Mouse (Mus musculus) spleen, adult 2 months (tissue): ENCODE measurements around the gene Lrrtm4.

Experiments
- CTCF ChIP-seq: fragments of 200-500 bp; IDR thresholded peaks from 2 replicates; pipeline ENCODE4 v1.5.1; 2011; ENCODE audit warnings: mild to moderate bottlenecking, inconsistent platforms; ENCODE audit not compliant: insufficient read depth, insufficient read length, insufficient replicate concordance; ENCODE audit errors: extremely low read depth
- POLR2A ChIP-seq: fragments of 200-500 bp; IDR thresholded peaks from 2 replicates; pipeline ENCODE4 v1.6.1; 2011; ENCODE audit warnings: low read depth, low read length, inconsistent platforms

GRCm38 (mm10) chr6:80440135-80440534 is 421.5 kb downstream of the Lrrtm4 start:
- no peak for TF ChIP-seq CTCF
- no peak for TF ChIP-seq POLR2A
